Mouse (Mus musculus) inflammation-experienced regulatory T-cells, adult 6 months (primary cell): ENCODE data around the gene Tap1. TPM values are rescaled to one million over a fixed set of nuclear protein-coding genes. Genes with fewer than 3 reads are reported as not detected.

Source experiments
- ATAC-seq: one replicate; pipeline ENCODE4 v1.8.0; 2017
- polyA plus RNA-seq, 3 experiments: library from polyadenylated mRNA; unstranded; fragments of 100-300 nt; shearing (Covaris generic); gene quantifications; one replicate each; pipeline ENCODE4 v1.2.1; 2017

Tap1 gene
- polyA plus RNA-seq, 3 experiments from 2014 or later = 174 to 216 (median 189) TPM

DNA sequence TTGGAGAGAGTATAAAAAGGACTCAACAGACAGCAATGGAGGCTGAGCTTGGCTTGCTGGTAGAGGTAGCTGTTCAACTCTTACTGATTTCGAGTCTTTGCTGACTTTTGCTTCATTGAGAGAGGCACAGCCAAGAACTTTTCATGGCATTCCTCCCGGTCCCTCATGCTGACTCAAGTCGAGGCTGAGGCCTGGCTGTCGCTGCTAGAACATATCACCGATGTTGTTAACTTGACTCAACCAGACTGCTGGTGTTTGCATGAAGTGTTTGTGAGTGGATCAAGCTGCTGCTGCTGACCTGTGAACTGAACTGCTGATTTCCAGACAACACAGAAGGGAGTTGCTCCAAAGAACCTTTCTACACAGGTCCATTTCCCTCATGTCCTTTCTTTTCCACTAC is 49.3 kb downstream of the Tap1 start:
- no peak for ATAC-seq

GRCm38 (mm10) chr17:34237741-34238140 is 50.4 kb downstream of the Tap1 start:
- ATAC-seq = no peak

DNA sequence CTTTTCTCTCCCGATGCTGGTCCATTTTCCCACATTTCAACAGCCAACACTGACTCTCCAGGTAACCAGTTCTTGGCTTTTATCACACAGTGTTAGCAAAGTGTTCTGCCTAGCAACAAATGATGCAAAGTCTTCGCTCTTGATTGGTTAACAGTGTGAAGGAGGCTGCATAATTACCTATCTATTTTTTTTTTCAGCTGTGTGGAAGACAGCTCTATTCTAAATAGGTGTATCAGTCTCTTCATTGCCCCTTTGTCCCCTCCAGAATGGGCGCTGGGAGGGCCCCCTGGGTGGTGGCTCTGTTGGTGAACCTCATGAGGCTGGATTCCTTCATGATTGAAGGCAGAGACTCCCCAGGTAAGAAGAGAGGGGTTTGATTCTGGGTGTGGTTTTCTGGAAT is 51.4 kb downstream of the Tap1 start, which contains the start of gene H2-Ob:
Gene H2-Ob (plus strand): TSS at position 198 of the 400 bp plus-strand sequence.
- peak; percentile 81 for ATAC-seq

- peak; percentile 62 for ATAC-seq
Observed at GRCm38 (mm10) chr17:34239601-34240041, 52.3 kb downstream of the Tap1 start.

- ATAC-seq = no peak
Observed at GRCm38 (mm10) chr17:34240366-34240765, 53.0 kb downstream of the Tap1 start.

DNA sequence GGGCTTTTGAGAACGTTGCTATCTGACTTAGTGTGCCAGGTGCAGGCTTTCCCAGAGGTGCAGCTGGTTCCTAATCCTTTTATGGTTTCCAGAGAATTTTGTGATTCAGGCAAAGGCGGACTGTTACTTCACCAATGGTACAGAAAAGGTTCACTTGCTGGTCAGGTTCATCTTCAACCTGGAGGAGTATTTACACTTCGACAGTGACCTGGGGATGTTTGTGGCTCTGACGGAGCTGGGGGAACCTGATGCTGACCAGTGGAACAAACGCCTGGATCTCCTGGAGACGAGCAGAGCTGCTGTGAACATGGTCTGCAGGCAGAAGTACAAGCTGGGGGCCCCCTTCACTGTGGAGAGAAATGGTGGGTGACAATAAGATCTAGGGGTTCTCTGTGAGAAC is 53.6 kb downstream of the Tap1 start:
- ATAC-seq = no peak

DNA sequence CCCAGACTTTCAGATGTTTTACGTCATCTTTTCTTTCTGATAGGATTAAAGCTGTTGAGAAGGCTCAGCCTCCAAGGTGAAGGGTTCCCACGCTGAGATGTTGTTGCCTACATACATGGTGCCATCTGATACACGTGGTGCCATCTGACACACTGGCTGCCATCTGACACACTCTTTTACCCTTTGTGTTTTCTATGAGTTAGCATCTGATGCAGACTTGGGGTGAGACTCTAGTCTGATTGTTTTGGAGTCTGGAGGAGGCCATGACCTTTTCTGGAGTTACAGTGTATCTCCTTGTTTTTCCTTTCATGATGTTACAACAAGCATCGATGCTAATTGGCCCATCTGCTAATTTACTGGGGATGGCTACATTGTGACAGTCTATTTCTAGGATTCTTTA is 57.3 kb downstream of the Tap1 start:
- ATAC-seq = no peak

Other genes with a start within 250 kb of the Tap1 start
- gene Pfdn6, start 247.2 kb upstream of the Tap1 start, polyA plus RNA-seq = 100 to 1,000 TPM; 114 to 135 (median 124) TPM
- gene Wdr46, start 246.9 kb upstream of the Tap1 start, polyA plus RNA-seq = 10 to 100 TPM in 2 of 3 experiments, 1 to 10 TPM in 1; 6.8 to 11.0 (median 10.1) TPM
- 10 to 100 TPM; 12.8 to 15.1 (median 13.9) TPM for gene B3galt4, start 236.1 kb upstream of the Tap1 start, polyA plus RNA-seq
- gene Vps52, start 231.7 kb upstream of the Tap1 start, polyA plus RNA-seq = 10 to 100 TPM; 27.6 to 30.0 (median 27.8) TPM
- gene Rps18, start 231.6 kb upstream of the Tap1 start, polyA plus RNA-seq = 1,000 to 10,000 TPM; 3,532 to 7,587 (median 7,167) TPM
- 1,000 to 10,000 TPM; 4,943 to 7,708 (median 5,398) TPM for gene H2-K1, start 187.2 kb upstream of the Tap1 start, polyA plus RNA-seq
- gene Ring1, start 162.9 kb upstream of the Tap1 start, polyA plus RNA-seq = 1 to 10 TPM; 1.6 to 2.8 (median 2.5) TPM
- gene H2-Ke6, start 159.5 kb upstream of the Tap1 start, polyA plus RNA-seq = 10 to 100 TPM; 28.0 to 31.5 (median 30.7) TPM
- gene Slc39a7, start 155.9 kb upstream of the Tap1 start, polyA plus RNA-seq = 10 to 100 TPM; 40.8 to 49.3 (median 44.7) TPM
- 10 to 100 TPM in 2 of 3 experiments, 1 to 10 TPM in 1; 7.8 to 10.6 (median 10.1) TPM for gene Rxrb, start 155.7 kb upstream of the Tap1 start, polyA plus RNA-seq
- under 1 TPM in 1 of 3 experiments, not detected in 2; 0.21 TPM for gene Col11a2, start 148.1 kb upstream of the Tap1 start, polyA plus RNA-seq
- 10 to 100 TPM; 14.3 to 81.2 (median 53.9) TPM for gene H2-Oa, start 95.2 kb upstream of the Tap1 start, polyA plus RNA-seq
- 100 to 1,000 TPM in 2 of 3 experiments, 10 to 100 TPM in 1; 75.8 to 241 (median 198) TPM for gene H2-DMa, start 68.0 kb upstream of the Tap1 start, polyA plus RNA-seq
- gene Brd2, start 64.9 kb upstream of the Tap1 start, polyA plus RNA-seq = 100 to 1,000 TPM; 115 to 154 (median 144) TPM
- 10 to 100 TPM in 2 of 3 experiments, 1 to 10 TPM in 1; 9.2 to 14.4 (median 11.3) TPM for gene H2-DMb2, start 44.2 kb upstream of the Tap1 start, polyA plus RNA-seq
- 1 to 10 TPM; 2.3 to 5.0 (median 4.5) TPM for gene H2-DMb1, start 34.5 kb upstream of the Tap1 start, polyA plus RNA-seq
- 100 to 1,000 TPM; 330 to 403 (median 338) TPM for gene Psmb9, start 211 bp downstream of the Tap1 start, polyA plus RNA-seq
- 1,000 to 10,000 TPM in 2 of 3 experiments, 100 to 1,000 TPM in 1; 835 to 1,025 (median 1,010) TPM for gene Psmb8, start 10.2 kb downstream of the Tap1 start, polyA plus RNA-seq
- 100 to 1,000 TPM in 2 of 3 experiments, 10 to 100 TPM in 1; 94.0 to 181 (median 103) TPM for gene Tap2, start 16.0 kb downstream of the Tap1 start, polyA plus RNA-seq
- 10 to 100 TPM in 2 of 3 experiments, 1 to 10 TPM in 1; 8.4 to 87.4 (median 63.4) TPM for gene H2-Ob, start 51.4 kb downstream of the Tap1 start, polyA plus RNA-seq
- 10 to 100 TPM in 2 of 3 experiments, 1 to 10 TPM in 1; 4.3 to 76.2 (median 34.9) TPM for gene H2-Ab1, start 70.1 kb downstream of the Tap1 start, polyA plus RNA-seq
- gene H2-Aa, start 100.3 kb downstream of the Tap1 start, polyA plus RNA-seq = 10 to 100 TPM in 2 of 3 experiments, 1 to 10 TPM in 1; 9.3 to 75.1 (median 44.7) TPM
- gene H2-Eb1, start 118.3 kb downstream of the Tap1 start, polyA plus RNA-seq = 10 to 100 TPM; 15.0 to 67.6 (median 57.7) TPM
- gene H2-Eb2, start 138.1 kb downstream of the Tap1 start, polyA plus RNA-seq = under 1 TPM in 2 of 3 experiments, not detected in 1; 0.28 to 0.44 TPM
- not detected for gene Btnl2, start 167.3 kb downstream of the Tap1 start, polyA plus RNA-seq
- gene Btnl1, start 189.6 kb downstream of the Tap1 start, polyA plus RNA-seq = not detected
- gene BC051142, start 211.3 kb downstream of the Tap1 start, polyA plus RNA-seq = 1 to 10 TPM in 1 of 3 experiments, under 1 TPM in 1, not detected in 1; 0.81 to 2.5 TPM